Mouse (Mus musculus): ENCODE measurements at regions not wholly inside any gene's neighbourhood (a gene's known extent, or its start where the extent isn't known, plus 50 kb on each side); places are given as distances from the start of the nearest gene placed in this dataset.

- 83% methylated on average over 8 of the region's 8 CpGs for WGBS
- TF ChIP-seq CTCF (IDR thresholded peaks at IDR 0.05; ENCODE audit: extremely low read depth, insufficient read depth, insufficient read length, insufficient replicate concordance) (no peak), POLR2A (IDR thresholded peaks at IDR 0.05; ENCODE audit: low read depth, low read length) (no peak)
- no peak for DNase-seq (ENCODE audit: low read depth in 1 of 2, low spot score in 2 of 2)
These were observed 118.6 kb upstream of the Pkdcc start for GRCm38 (mm10) chr17:83096451-83096850.

GRCm38 (mm10) chr17:83097998-83098397 lies 117.1 kb upstream of the Pkdcc start:
- Histone ChIP-seq H3K36me3 (ENCODE audit: control insufficient read depth, insufficient read depth, low read length) (no peaks in the 10 kb centered on the region), H3K27ac (ENCODE audit: insufficient read depth, low read length) (no peak overlapping the region), H3K4me3 (ENCODE audit: extremely low read depth, insufficient read depth, insufficient read length) (no peak overlapping the region), H3K4me1 (ENCODE audit: control insufficient read depth, insufficient read depth, insufficient read length) (no peaks in the 10 kb centered on the region), H3K27me3 (ENCODE audit: control insufficient read depth, insufficient read depth, low read length) (no peaks in the 10 kb centered on the region)
- TF ChIP-seq POLR2A (IDR thresholded peaks at IDR 0.05; ENCODE audit: low read depth, low read length): no peak
- TF ChIP-seq CTCF (IDR thresholded peaks at IDR 0.05; ENCODE audit: extremely low read depth, insufficient read depth, insufficient read length, insufficient replicate concordance): no peak
- DNase-seq (ENCODE audit: low read depth in 1 of 2, low spot score in 2 of 2): no peak
- 95% methylated on average over 16 of the region's 16 CpGs for WGBS

More at GRCm38 (mm10) chr17:83096451-83096850, 118.6 kb upstream of the Pkdcc start:
- Histone ChIP-seq H3K4me1 (ENCODE audit: control insufficient read depth, insufficient read depth, insufficient read length) (no peaks in the 10 kb centered on the region), H3K36me3 (ENCODE audit: control insufficient read depth, insufficient read depth, low read length) (no peaks in the 10 kb centered on the region), H3K4me3 (ENCODE audit: extremely low read depth, insufficient read depth, insufficient read length) (no peak overlapping the region), H3K27me3 (ENCODE audit: control insufficient read depth, insufficient read depth, low read length) (no peaks in the 10 kb centered on the region), H3K27ac (ENCODE audit: insufficient read depth, low read length) (no peak overlapping the region)

DNA sequence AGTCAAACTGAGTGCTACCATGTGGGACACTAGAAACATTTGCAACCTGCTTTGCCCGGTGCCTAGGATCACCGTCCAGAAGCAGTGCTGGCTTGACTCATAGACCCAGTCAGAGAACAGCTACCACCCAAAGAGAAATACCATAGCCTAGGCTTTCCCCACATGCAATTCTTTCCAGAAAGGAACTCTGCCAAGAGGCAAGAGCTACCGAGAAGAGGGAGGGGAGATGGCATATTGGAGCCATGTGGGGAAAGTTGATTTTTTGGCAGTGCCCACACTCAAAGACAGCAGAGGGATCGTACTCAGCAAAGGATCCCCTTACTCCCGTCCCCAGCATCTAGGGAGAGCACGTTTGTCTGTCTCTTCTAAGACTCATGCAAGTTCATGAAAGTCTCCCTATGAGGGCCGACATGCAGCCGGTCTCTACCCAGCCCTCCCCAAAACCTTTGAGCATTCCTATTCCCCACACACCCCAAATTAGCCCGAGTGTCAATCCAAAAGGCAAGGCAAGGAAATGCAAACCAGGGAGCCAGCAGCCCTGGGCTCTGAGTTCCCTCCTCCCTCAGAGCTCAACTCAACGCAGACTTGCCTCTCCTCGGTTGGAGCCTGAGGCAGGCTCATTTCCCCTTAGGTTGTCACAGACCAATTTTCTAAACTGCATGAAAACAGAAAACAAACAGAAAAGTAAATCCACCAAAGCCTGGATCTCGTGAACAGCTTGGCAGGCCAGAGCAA lies 116.2 kb upstream of the Pkdcc start:
- no peaks in the 10 kb centered on the region for H3K27me3 ChIP-seq (ENCODE audit: control insufficient read depth, insufficient read depth, low read length)
- no peak overlapping the region for H3K4me3 ChIP-seq (ENCODE audit: extremely low read depth, insufficient read depth, insufficient read length)
- H3K36me3 ChIP-seq (ENCODE audit: control insufficient read depth, insufficient read depth, low read length): no peaks in the 10 kb centered on the region
- H3K4me1 ChIP-seq (ENCODE audit: control insufficient read depth, insufficient read depth, insufficient read length): no peaks in the 10 kb centered on the region
- DNase-seq (ENCODE audit: low read depth in 1 of 2, low spot score in 2 of 2): no peak
- TF ChIP-seq CTCF (IDR thresholded peaks at IDR 0.05; ENCODE audit: extremely low read depth, insufficient read depth, insufficient read length, insufficient replicate concordance) (no peak), POLR2A (IDR thresholded peaks at IDR 0.05; ENCODE audit: low read depth, low read length) (no peak)
- 82% methylated on average over 12 of the region's 12 CpGs for WGBS
- no peak overlapping the region for H3K27ac ChIP-seq (ENCODE audit: insufficient read depth, low read length)

- TF ChIP-seq POLR2A (IDR thresholded peaks at IDR 0.05; ENCODE audit: low read depth, low read length): no peak
- TF ChIP-seq CTCF (IDR thresholded peaks at IDR 0.05; ENCODE audit: extremely low read depth, insufficient read depth, insufficient read length, insufficient replicate concordance): no peak
- H3K27me3 ChIP-seq (ENCODE audit: control insufficient read depth, insufficient read depth, low read length): no peaks in the 10 kb centered on the region
- H3K36me3 ChIP-seq (ENCODE audit: control insufficient read depth, insufficient read depth, low read length): no peaks in the 10 kb centered on the region
- H3K27ac ChIP-seq (ENCODE audit: insufficient read depth, low read length): no peak overlapping the region
- no peak for DNase-seq (ENCODE audit: low read depth in 1 of 2, low spot score in 2 of 2)
- no peaks in the 10 kb centered on the region for H3K4me1 ChIP-seq (ENCODE audit: control insufficient read depth, insufficient read depth, insufficient read length)
- WGBS: 34% methylated on average over 7 of the region's 7 CpGs
- H3K4me3 ChIP-seq (ENCODE audit: extremely low read depth, insufficient read depth, insufficient read length): no peak overlapping the region
These were observed 114.1 kb upstream of the Pkdcc start for GRCm38 (mm10) chr17:83101035-83101434.

DNA sequence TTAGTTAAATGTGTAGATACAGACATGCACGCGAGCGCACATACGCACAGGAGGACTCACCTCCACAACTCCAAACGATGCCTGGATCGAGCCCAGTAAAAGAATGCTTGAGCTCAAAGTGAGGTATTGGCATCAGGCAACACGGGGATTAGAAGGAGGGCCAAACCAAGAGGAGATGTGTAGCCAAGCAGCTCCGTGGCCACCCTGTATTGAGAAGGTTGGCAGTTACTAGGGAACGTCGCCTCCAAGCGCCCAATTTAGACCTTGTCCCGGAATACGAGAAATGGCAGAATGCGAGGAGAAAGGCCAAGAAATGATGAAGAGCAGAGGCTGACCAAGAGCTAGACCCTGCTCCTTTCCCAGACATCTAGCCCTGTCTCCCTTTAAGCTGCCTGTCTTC lies 113.3 kb upstream of the Pkdcc start:
- WGBS: 93% methylated on average over 14 of the region's 14 CpGs
- DNase-seq (ENCODE audit: low read depth in 1 of 2, low spot score in 2 of 2): no peak
- no peak for TF ChIP-seq POLR2A (IDR thresholded peaks at IDR 0.05; ENCODE audit: low read depth, low read length)
- TF ChIP-seq CTCF (IDR thresholded peaks at IDR 0.05; ENCODE audit: extremely low read depth, insufficient read depth, insufficient read length, insufficient replicate concordance): no peak
- Histone ChIP-seq H3K27me3 (ENCODE audit: control insufficient read depth, insufficient read depth, low read length) (no peaks in the 10 kb centered on the region), H3K36me3 (ENCODE audit: control insufficient read depth, insufficient read depth, low read length) (no peaks in the 10 kb centered on the region), H3K4me3 (ENCODE audit: extremely low read depth, insufficient read depth, insufficient read length) (no peak overlapping the region), H3K27ac (ENCODE audit: insufficient read depth, low read length) (no peak overlapping the region), H3K4me1 (ENCODE audit: control insufficient read depth, insufficient read depth, insufficient read length) (no peaks in the 10 kb centered on the region)

GRCm38 (mm10) chr17:83102675-83103412 lies 112.2 kb upstream of the Pkdcc start:
- H3K36me3 ChIP-seq (ENCODE audit: control insufficient read depth, insufficient read depth, low read length): no peaks in the 10 kb centered on the region
- no peaks in the 10 kb centered on the region for H3K4me1 ChIP-seq (ENCODE audit: control insufficient read depth, insufficient read depth, insufficient read length)
- no peak overlapping the region for H3K4me3 ChIP-seq (ENCODE audit: extremely low read depth, insufficient read depth, insufficient read length)
- 76% methylated on average over 6 of the region's 6 CpGs for WGBS
- no peak overlapping the region for H3K27ac ChIP-seq (ENCODE audit: insufficient read depth, low read length)
- DNase-seq (ENCODE audit: low read depth in 1 of 2, low spot score in 2 of 2): no peak
- no peaks in the 10 kb centered on the region for H3K27me3 ChIP-seq (ENCODE audit: control insufficient read depth, insufficient read depth, low read length)
- TF ChIP-seq POLR2A (IDR thresholded peaks at IDR 0.05; ENCODE audit: low read depth, low read length): no peak
- no peak for TF ChIP-seq CTCF (IDR thresholded peaks at IDR 0.05; ENCODE audit: extremely low read depth, insufficient read depth, insufficient read length, insufficient replicate concordance)

DNA sequence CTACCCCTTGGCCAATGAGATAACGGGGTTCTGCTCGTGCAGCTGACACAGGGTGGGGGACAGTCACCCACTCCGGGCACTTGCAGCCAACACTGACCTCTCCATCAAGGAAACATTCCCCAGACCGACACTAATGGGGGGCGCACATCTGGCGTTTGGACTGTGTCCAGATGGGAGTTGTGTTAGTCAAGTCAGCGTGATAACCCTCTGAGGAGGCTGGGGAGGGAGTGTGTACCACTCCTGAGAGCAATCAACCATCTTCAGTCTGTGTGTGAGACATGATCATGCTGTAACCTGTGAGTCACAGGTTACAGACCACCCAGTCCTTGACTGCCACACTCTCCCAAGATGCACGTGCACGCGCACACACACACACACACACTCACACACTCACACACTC lies 106.9 kb upstream of the Pkdcc start:
- Histone ChIP-seq H3K36me3 (ENCODE audit: control insufficient read depth, insufficient read depth, low read length) (no peaks in the 10 kb centered on the region), H3K27ac (ENCODE audit: insufficient read depth, low read length) (no peak overlapping the region), H3K4me3 (ENCODE audit: extremely low read depth, insufficient read depth, insufficient read length) (no peak overlapping the region), H3K27me3 (ENCODE audit: control insufficient read depth, insufficient read depth, low read length) (no peaks in the 10 kb centered on the region), H3K4me1 (ENCODE audit: control insufficient read depth, insufficient read depth, insufficient read length) (no peaks in the 10 kb centered on the region)
- DNase-seq (ENCODE audit: low read depth in 1 of 2, low spot score in 2 of 2): no peak
- TF ChIP-seq POLR2A (IDR thresholded peaks at IDR 0.05; ENCODE audit: low read depth, low read length) (no peak), CTCF (IDR thresholded peaks at IDR 0.05; ENCODE audit: extremely low read depth, insufficient read depth, insufficient read length, insufficient replicate concordance) (no peak)
- 81% methylated on average over 10 of the region's 10 CpGs for WGBS

Measured in spleen, adult 2 months (tissue).